Mouse (Mus musculus) MEL (cell line): ENCODE data around the gene Slc44a4. TPM values are rescaled to one million over a fixed set of nuclear protein-coding genes. Genes with fewer than 3 reads are reported as not detected.

Experiments
- DNase-seq: peaks from one replicate; pipeline ENCODE4 v3.0.0; 2011; ENCODE audit warnings: low read depth, low spot score
- H3K27ac ChIP-seq: 2 replicates; pipeline ENCODE4 v1.5.1; 2012; ENCODE audit warnings: low read depth, mild to moderate bottlenecking, control low read depth, low read length, moderate library complexity; ENCODE audit not compliant: control insufficient read depth
- H3K27me3 ChIP-seq, 2 experiments: fragments of 150-350 bp in 1 of 2; sonication (generic) in 1 of 2; 2 replicates each; pipeline ENCODE4 v1.6.1; 2012; ENCODE audit warnings: low read length in 2 of 2, mild to moderate bottlenecking in 2 of 2, improper control_type of control experiment in 1 of 2, moderate library complexity in 1 of 2; ENCODE audit not compliant: insufficient read depth in 2 of 2, control insufficient read depth in 1 of 2
- H3K36me3 ChIP-seq, 2 experiments: 2 replicates each; pipeline ENCODE4 v1.6.1; 2012 to 2014; ENCODE audit warnings: low read length in 2 of 2, improper control_type of control experiment in 1 of 2, inconsistent platforms in 1 of 2, mild to moderate bottlenecking in 1 of 2; ENCODE audit not compliant: insufficient read depth in 2 of 2, control insufficient read depth in 1 of 2
- H3K4me1 ChIP-seq, 2 experiments: fragments of 150-350 bp in 1 of 2; sonication (generic) in 1 of 2; 2 replicates each; pipeline ENCODE4 v1.6.1; 2012; ENCODE audit warnings: low read length in 2 of 2, improper control_type of control experiment in 1 of 2, mild to moderate bottlenecking in 1 of 2; ENCODE audit not compliant: insufficient read depth in 2 of 2, control insufficient read depth in 1 of 2
- H3K4me3 ChIP-seq, 2 experiments: fragments of 150-350 bp in 1 of 2; sonication (generic) in 1 of 2; 2 replicates each; pipeline ENCODE4 v1.5.1; 2012; ENCODE audit warnings: low read depth in 2 of 2, low read length in 2 of 2, mild to moderate bottlenecking in 2 of 2, moderate library complexity in 2 of 2, control low read depth in 1 of 2, improper control_type of control experiment in 1 of 2; ENCODE audit not compliant: control insufficient read depth in 1 of 2, insufficient read depth in 1 of 2
- H3K79me2 ChIP-seq: 2 replicates; pipeline ENCODE4 v1.6.1; 2012; ENCODE audit warnings: mild to moderate bottlenecking, low read length, moderate library complexity; ENCODE audit not compliant: control insufficient read depth, poor library complexity, insufficient read depth
- H3K9ac ChIP-seq: 2 replicates; pipeline ENCODE4 v1.6.1; 2012; ENCODE audit warnings: low read depth, mild to moderate bottlenecking, control low read depth, low read length, moderate library complexity; ENCODE audit not compliant: control insufficient read depth, poor library complexity, severe bottlenecking
- H3K9me3 ChIP-seq: fragments of 150-350 bp; sonication (generic); replicated peaks from 2 replicates; pipeline ENCODE4 v1.6.1; 2012; ENCODE audit warnings: mild to moderate bottlenecking, low read length, improper control_type of control experiment, moderate library complexity; ENCODE audit not compliant: insufficient read depth
- BHLHE40 ChIP-seq: IDR thresholded peaks from 2 replicates; pipeline ENCODE4 v1.6.1; 2012; ENCODE audit warnings: low read depth, mild to moderate bottlenecking, inconsistent platforms, low read length, improper control_type of control experiment, borderline replicate concordance
- CHD1 ChIP-seq: IDR thresholded peaks from 2 replicates; pipeline ENCODE4 v1.6.1; 2012; ENCODE audit warnings: low read depth, mild to moderate bottlenecking, inconsistent platforms, low read length, improper control_type of control experiment
- CHD2 ChIP-seq: IDR thresholded peaks from 2 replicates; pipeline ENCODE4 v1.6.1; 2011; ENCODE audit warnings: low read length, improper control_type of control experiment
- E2F4 ChIP-seq: IDR thresholded peaks from 2 replicates; pipeline ENCODE4 v1.6.1; 2011; ENCODE audit warnings: low read depth, low read length, improper control_type of control experiment, borderline replicate concordance
- ELF1 ChIP-seq: IDR thresholded peaks from 2 replicates; pipeline ENCODE4 v1.6.1; 2014; ENCODE audit warnings: low read depth, mild to moderate bottlenecking, inconsistent platforms, low read length, improper control_type of control experiment, moderate library complexity
- EP300 ChIP-seq, 2 experiments: IDR thresholded peaks; 2 replicates each; pipeline ENCODE4 v1.6.1; 2011; ENCODE audit warnings: improper control_type of control experiment in 2 of 2, low read length in 2 of 2, low read depth in 1 of 2, mild to moderate bottlenecking in 1 of 2
- ETS1 ChIP-seq: IDR thresholded peaks from 2 replicates; pipeline ENCODE4 v1.6.1; 2012; ENCODE audit warnings: low read depth, mild to moderate bottlenecking, inconsistent platforms, low read length, improper control_type of control experiment, moderate library complexity
- GATA1 ChIP-seq: IDR thresholded peaks from 2 replicates; pipeline ENCODE4 v1.6.1; 2011; ENCODE audit warnings: low read depth, low read length, improper control_type of control experiment
- HCFC1 ChIP-seq: IDR thresholded peaks from 2 replicates; pipeline ENCODE4 v1.6.1; 2012; ENCODE audit warnings: low read depth, mild to moderate bottlenecking, inconsistent platforms, low read length, improper control_type of control experiment, moderate library complexity
- KAT2A ChIP-seq: conservative IDR thresholded peaks from 2 replicates; pipeline ENCODE4 v1.6.1; 2012; ENCODE audit warnings: low read depth, low read length, improper control_type of control experiment, inconsistent platforms
- MAFK ChIP-seq: IDR thresholded peaks from 2 replicates; pipeline ENCODE4 v1.6.1; 2011; ENCODE audit warnings: low read depth, mild to moderate bottlenecking, low read length, improper control_type of control experiment, borderline replicate concordance
- MAX ChIP-seq: IDR thresholded peaks from 2 replicates; pipeline ENCODE4 v1.6.1; 2011; ENCODE audit warnings: low read length, improper control_type of control experiment
- MXI1 ChIP-seq: IDR thresholded peaks from 2 replicates; pipeline ENCODE4 v1.6.1; 2011; ENCODE audit warnings: mild to moderate bottlenecking, low read depth, low read length, improper control_type of control experiment
- MYB ChIP-seq: IDR thresholded peaks from 2 replicates; pipeline ENCODE4 v1.6.1; 2011; ENCODE audit warnings: mild to moderate bottlenecking, low read depth, low read length, improper control_type of control experiment
- MYC ChIP-seq: IDR thresholded peaks from 2 replicates; pipeline ENCODE4 v1.6.1; 2011; ENCODE audit warnings: low read depth, mild to moderate bottlenecking, low read length, improper control_type of control experiment, moderate library complexity
- NRF1 ChIP-seq: IDR thresholded peaks from 2 replicates; pipeline ENCODE4 v1.6.1; 2014; ENCODE audit warnings: low read depth, mild to moderate bottlenecking, inconsistent platforms, low read length, improper control_type of control experiment, moderate library complexity; ENCODE audit not compliant: poor library complexity, insufficient read depth, severe bottlenecking
- POLR2A ChIP-seq, 2 experiments: IDR thresholded peaks; 2 replicates each; pipeline ENCODE4 v1.6.1; 2011 to 2012; ENCODE audit warnings: low read length in 2 of 2, mild to moderate bottlenecking in 2 of 2, control low read depth in 1 of 2, improper control_type of control experiment in 1 of 2, low read depth in 1 of 2, moderate library complexity in 1 of 2; ENCODE audit not compliant: control insufficient read depth in 1 of 2, insufficient read depth in 1 of 2, poor library complexity in 1 of 2
- POLR2AphosphoS2 ChIP-seq: IDR thresholded peaks from 2 replicates; pipeline ENCODE4 v1.6.1; 2011; ENCODE audit warnings: low read length, improper control_type of control experiment
- POLR2AphosphoS5 ChIP-seq: IDR thresholded peaks from 2 replicates; pipeline ENCODE4 v1.6.1; 2012; ENCODE audit warnings: low read depth, borderline replicate concordance, mild to moderate bottlenecking, inconsistent platforms, low read length, moderate library complexity, mixed read lengths
- RAD21 ChIP-seq: IDR thresholded peaks from 2 replicates; pipeline ENCODE4 v1.6.1; 2011; ENCODE audit warnings: mild to moderate bottlenecking, low read depth, low read length, improper control_type of control experiment
- RCOR1 ChIP-seq: IDR thresholded peaks from 2 replicates; pipeline ENCODE4 v1.6.1; 2012; ENCODE audit warnings: low read depth, mild to moderate bottlenecking, inconsistent platforms, low read length, improper control_type of control experiment
- SIN3A ChIP-seq: IDR thresholded peaks from 2 replicates; pipeline ENCODE4 v1.6.1; 2012; ENCODE audit warnings: low read length, improper control_type of control experiment, inconsistent platforms
- SMC3 ChIP-seq: IDR thresholded peaks from 2 replicates; pipeline ENCODE4 v1.6.1; 2011; ENCODE audit warnings: low read depth, low read length, improper control_type of control experiment
- TAL1 ChIP-seq: IDR thresholded peaks from 2 replicates; pipeline ENCODE4 v1.6.1; 2012; ENCODE audit warnings: mild to moderate bottlenecking, inconsistent platforms, low read length, moderate library complexity, mixed read lengths
- TBP ChIP-seq: IDR thresholded peaks from 2 replicates; pipeline ENCODE4 v1.8.0; 2011; ENCODE audit warnings: low read depth, low read length, improper control_type of control experiment
- TCF12 ChIP-seq: IDR thresholded peaks from 2 replicates; pipeline ENCODE4 v1.6.1; 2014; ENCODE audit warnings: low read depth, mild to moderate bottlenecking, inconsistent platforms, low read length, improper control_type of control experiment, moderate library complexity
- UBTF ChIP-seq: IDR thresholded peaks from 2 replicates; pipeline ENCODE4 v1.6.1; 2012; ENCODE audit warnings: low read depth, mild to moderate bottlenecking, inconsistent platforms, low read length, improper control_type of control experiment, moderate library complexity, borderline replicate concordance; ENCODE audit not compliant: insufficient read depth
- USF1 ChIP-seq: IDR thresholded peaks from 2 replicates; pipeline ENCODE4 v1.6.1; 2014; ENCODE audit warnings: low read depth, mild to moderate bottlenecking, inconsistent platforms, low read length, improper control_type of control experiment, moderate library complexity
- USF2 ChIP-seq, 2 experiments: IDR thresholded peaks; 2 replicates each; pipeline ENCODE4 v1.6.1; 2011 to 2012; ENCODE audit warnings: improper control_type of control experiment in 2 of 2, low read length in 2 of 2, borderline replicate concordance in 1 of 2, inconsistent platforms in 1 of 2, low read depth in 1 of 2, mild to moderate bottlenecking in 1 of 2; ENCODE audit not compliant: insufficient read depth in 1 of 2
- ZC3H11A ChIP-seq: IDR thresholded peaks from 2 replicates; pipeline ENCODE4 v1.6.1; 2012; ENCODE audit warnings: low read depth, mild to moderate bottlenecking, inconsistent platforms, low read length, improper control_type of control experiment
- ZKSCAN1 ChIP-seq: IDR thresholded peaks from 2 replicates; pipeline ENCODE4 v1.6.1; 2012; ENCODE audit warnings: low read depth, mild to moderate bottlenecking, inconsistent platforms, low read length, improper control_type of control experiment, moderate library complexity
- ZMIZ1 ChIP-seq: IDR thresholded peaks from 2 replicates; pipeline ENCODE4 v1.6.1; 2012; ENCODE audit warnings: low read depth, mild to moderate bottlenecking, inconsistent platforms, low read length, improper control_type of control experiment, moderate library complexity
- ZNF384 ChIP-seq: IDR thresholded peaks from 2 replicates; pipeline ENCODE4 v1.6.1; 2012; ENCODE audit warnings: low read depth, mild to moderate bottlenecking, inconsistent platforms, low read length, improper control_type of control experiment
- polyA plus RNA-seq, 2 experiments: library from polyadenylated mRNA; stranded (reverse) in 1 of 2; unstranded in 1 of 2; fragments of >175 nt in 1 of 2; fragments of >200 nt in 1 of 2; gene quantifications; 2 replicates each; pipeline versions ENCODE4 v1.2.1 to v1.2.4; 2012; ENCODE audit warnings: low replicate concordance in 2 of 2, low read depth in 1 of 2; ENCODE audit not compliant: insufficient read length in 2 of 2, insufficient read depth in 1 of 2, missing spikeins in 1 of 2
- total RNA-seq: library from RNA; depleted of rRNA; stranded (reverse); fragments of 300-350 nt; gene quantifications from 2 replicates; pipeline ENCODE4 v1.2.3, GENCODE M21; 2012

Gene Slc44a4
- total and polyA plus RNA-seq, 3 experiments, result 0.06 to 0.12 TPM; not detected in 1

- TF ChIP-seq MAFK (0 out of 2 replicates have a peak, but pooled peaks have one; percentile 11), MYC (peak; percentile 40; the same call in 1 of the 2 replicates), SIN3A (no peak; the same call in 1 of the 2 replicates), MAX (peak; percentile 69), GATA1 (peak; percentile 20; the same call in 1 of the 2 replicates)
Measured at GRCm38 (mm10) chr17:34897373-34898159, 16.7 kb upstream of the Slc44a4 start (continued).

- Histone ChIP-seq H3K27ac (peak within 1 kb of the TSS; percentile 90), H3K36me3 (peaks cover 2 to 17% of the 10 kb centered on the region in 2 experiments; a peak in 3 of 4 replicates), H3K4me1 (peaks cover 0 to 21% of the 10 kb centered on the region in 2 experiments; a peak in 3 of 4 replicates), H3K79me2 (peaks cover 34% of the 10 kb centered on the region), H3K27me3 (no peaks in the 10 kb centered on the region), H3K9ac (peak within 1 kb of the TSS; percentile 86), H3K4me3 (peak within 1 kb of the TSS; percentile 75 to 88), H3K9me3 (no peaks in the 10 kb centered on the region)
- DNase-seq, result peak; percentile 83
- peak; percentile 48; the same call in 1 of the 2 replicates for TF ChIP-seq NRF1
- no peak for TF ChIP-seq GATA1
- peak in 1 of 2 experiments; percentile 77; a peak in 1 of 4 replicates for TF ChIP-seq POLR2A (IDR thresholded peaks at IDR 0.05; ENCODE audit: control insufficient read depth in 1 of 2, insufficient read depth in 1 of 2, low read depth in 1 of 2, low read length in 2 of 2, poor library complexity in 1 of 2)
- TF ChIP-seq ZC3H11A, result no peak
- peak; percentile 17; the same call in 1 of the 2 replicates for TF ChIP-seq POLR2AphosphoS2
- TF ChIP-seq HCFC1, result peak; percentile 65
- no peak for TF ChIP-seq ETS1
- no peak for TF ChIP-seq TBP
- no peak for TF ChIP-seq TAL1
- peak in 1 of 2 experiments; percentile 67; a peak in 3 of 4 replicates for TF ChIP-seq USF2 (IDR thresholded peaks at IDR 0.05; ENCODE audit: borderline replicate concordance in 1 of 2, insufficient read depth in 1 of 2, low read depth in 1 of 2, low read length in 2 of 2)
- TF ChIP-seq CHD2, result no peak
- TF ChIP-seq MAX, result peak; percentile 91
- no peak for TF ChIP-seq ELF1
- no peak for TF ChIP-seq RCOR1
- TF ChIP-seq SIN3A, result peak; percentile 85
- TF ChIP-seq MYC, result peak; percentile 96
- peak; percentile 92 for TF ChIP-seq USF1
- TF ChIP-seq ZKSCAN1, result no peak
- no peak for TF ChIP-seq BHLHE40
- no peak for TF ChIP-seq POLR2AphosphoS5
- no peak for TF ChIP-seq EP300 (IDR thresholded peaks at IDR 0.05; ENCODE audit: low read depth in 1 of 2, low read length in 2 of 2)
- no peak for TF ChIP-seq TCF12
- no peak for TF ChIP-seq CHD1
- no peak for TF ChIP-seq RAD21
- no peak for TF ChIP-seq SMC3
- peak; percentile 42; the same call in 1 of the 2 replicates for TF ChIP-seq KAT2A
- no peak for TF ChIP-seq ZNF384
- TF ChIP-seq MXI1, result peak; percentile 98
- no peak for TF ChIP-seq UBTF
- no peak for TF ChIP-seq E2F4
- TF ChIP-seq ZMIZ1, result no peak
- TF ChIP-seq MYB, result no peak
Measured at GRCm38 (mm10) chr17:34898160-34898586, 16.1 kb upstream of the Slc44a4 start, which contains the start of the genes C2 and Ehmt2. Gene C2 (minus strand): TSS chr17:34898265. Gene Ehmt2 (plus strand): TSS chr17:34898469.
